Mouse (Mus musculus): Measurements from ENCODE around the gene Ext2. TPM values are rescaled to one million over a fixed set of nuclear protein-coding genes. Genes with fewer than 3 reads are reported as not detected.
A peak's percentile ranks its signal among the peaks of the same experiment; 100 is the strongest.

Gene Ext2
- total and polyA plus RNA-seq, 2 experiments from 2014 or later: 34.9 to 70.3 TPM

- 81% methylated on average over 13 of the region's 13 CpGs for WGBS
- H3K27me3 ChIP-seq (ENCODE audit: insufficient read depth, low read length): no peaks in the 10 kb centered on the region
- no peak overlapping the region for H3K4me2 ChIP-seq (ENCODE audit: low read depth, low read length)
- ATAC-seq (no peak), DNase-seq (ENCODE audit: low spot score) (no peak)
- no peak overlapping the region for H3K27ac ChIP-seq
- H3K9me3 ChIP-seq (ENCODE audit: low read length): no peaks in the 10 kb centered on the region
- TF ChIP-seq CTCF (IDR thresholded peaks at IDR 0.05; ENCODE audit: low read depth): no peak
- no peaks in the 10 kb centered on the region for H3K36me3 ChIP-seq (ENCODE audit: insufficient read depth, low read length)
- no peak overlapping the region for H3K9ac ChIP-seq (replicated peaks; ENCODE audit: low read length)
- no peaks in the 10 kb centered on the region for H3K4me1 ChIP-seq (ENCODE audit: insufficient read depth, low read length)
- H3K4me3 ChIP-seq (ENCODE audit: low read length): no peak overlapping the region
Observed at GRCm38 (mm10) chr2:93624665-93625408, 197.5 kb downstream of the Ext2 start.

GRCm38 (mm10) chr2:93619208-93619849, 203.0 kb downstream of the Ext2 start:
- DNase-seq (ENCODE audit: low spot score) (peak; percentile 31), ATAC-seq (peak; percentile 49; the same call in 1 of the 2 replicates)
- H3K9ac ChIP-seq (replicated peaks; ENCODE audit: low read length): no peak overlapping the region
- no peaks in the 10 kb centered on the region for H3K9me3 ChIP-seq (ENCODE audit: low read length)
- no peak overlapping the region for H3K4me2 ChIP-seq (ENCODE audit: low read depth, low read length)
- no peaks in the 10 kb centered on the region for H3K27me3 ChIP-seq (ENCODE audit: insufficient read depth, low read length)
- H3K4me1 ChIP-seq (ENCODE audit: insufficient read depth, low read length): no peaks in the 10 kb centered on the region
- no peak overlapping the region for H3K27ac ChIP-seq
- WGBS: 27% methylated on average over 5 of the region's 5 CpGs
- H3K36me3 ChIP-seq (ENCODE audit: insufficient read depth, low read length): no peaks in the 10 kb centered on the region
- no peak overlapping the region for H3K4me3 ChIP-seq (ENCODE audit: low read length)
- TF ChIP-seq CTCF (IDR thresholded peaks at IDR 0.05; ENCODE audit: low read depth): peak; percentile 25; the same call in 1 of the 2 replicates

DNA sequence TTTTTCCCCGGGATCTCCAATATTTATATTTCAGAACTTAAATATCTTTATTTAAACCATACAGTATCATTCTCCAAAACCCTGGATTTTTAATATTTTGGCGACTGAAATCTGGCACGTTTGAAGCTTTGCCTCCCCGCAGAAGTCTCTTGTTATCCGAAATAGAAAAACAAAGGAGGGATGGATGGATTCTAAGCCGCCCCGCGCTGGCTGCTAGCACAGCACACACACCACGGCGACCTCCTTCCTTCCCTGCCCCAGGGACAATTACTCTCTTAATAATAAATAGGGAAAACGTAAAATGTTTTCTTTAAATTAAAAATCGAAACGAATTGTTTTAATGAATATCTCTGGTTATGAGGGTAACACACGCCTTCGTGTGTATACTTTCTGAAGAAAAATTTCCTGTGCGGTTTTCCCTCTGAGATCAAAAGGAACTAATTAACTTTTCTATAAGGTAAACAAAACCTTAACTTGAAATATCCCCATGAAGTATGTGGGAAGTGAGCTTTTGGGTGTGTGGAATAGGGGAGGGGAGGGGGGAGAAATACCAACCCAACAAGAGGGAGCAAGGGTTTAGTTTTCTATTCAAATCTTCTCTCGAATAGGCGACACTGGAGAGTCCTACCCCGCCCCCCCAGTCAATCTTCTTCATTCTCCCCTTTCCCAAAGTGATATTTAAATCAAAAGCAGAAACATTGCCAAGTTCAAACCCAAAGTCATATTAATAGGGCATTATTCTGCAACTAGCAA, 203.7 kb downstream of the Ext2 start:
- H3K36me3 ChIP-seq (ENCODE audit: insufficient read depth, low read length): no peaks in the 10 kb centered on the region
- H3K27ac ChIP-seq: no peak overlapping the region
- WGBS: 45% methylated on average over 19 of the region's 19 CpGs
- H3K4me1 ChIP-seq (ENCODE audit: insufficient read depth, low read length): no peaks in the 10 kb centered on the region
- ATAC-seq (no peak), DNase-seq (ENCODE audit: low spot score) (no peak)
- H3K9me3 ChIP-seq (ENCODE audit: low read length): no peaks in the 10 kb centered on the region
- TF ChIP-seq CTCF (IDR thresholded peaks at IDR 0.05; ENCODE audit: low read depth): no peak
- no peak overlapping the region for H3K4me2 ChIP-seq (ENCODE audit: low read depth, low read length)
- no peaks in the 10 kb centered on the region for H3K27me3 ChIP-seq (ENCODE audit: insufficient read depth, low read length)
- H3K4me3 ChIP-seq (ENCODE audit: low read length): no peak overlapping the region
- H3K9ac ChIP-seq (replicated peaks; ENCODE audit: low read length): no peak overlapping the region

- Histone ChIP-seq H3K4me3 (ENCODE audit: low read length) (no peak overlapping the region), H3K9me3 (ENCODE audit: low read length) (no peaks in the 10 kb centered on the region), H3K36me3 (ENCODE audit: insufficient read depth, low read length) (no peaks in the 10 kb centered on the region), H3K9ac (replicated peaks; ENCODE audit: low read length) (no peak overlapping the region), H3K4me1 (ENCODE audit: insufficient read depth, low read length) (no peaks in the 10 kb centered on the region), H3K27me3 (ENCODE audit: insufficient read depth, low read length) (no peaks in the 10 kb centered on the region), H3K4me2 (ENCODE audit: low read depth, low read length) (no peak overlapping the region), H3K27ac (no peak overlapping the region)
- DNase-seq (ENCODE audit: low spot score) (no peak), ATAC-seq (no peak)
- 79% methylated on average over 27 of the region's 27 CpGs for WGBS
- TF ChIP-seq CTCF (IDR thresholded peaks at IDR 0.05; ENCODE audit: low read depth): no peak
Observed at GRCm38 (mm10) chr2:93615845-93616689, 206.3 kb downstream of the Ext2 start.

DNA sequence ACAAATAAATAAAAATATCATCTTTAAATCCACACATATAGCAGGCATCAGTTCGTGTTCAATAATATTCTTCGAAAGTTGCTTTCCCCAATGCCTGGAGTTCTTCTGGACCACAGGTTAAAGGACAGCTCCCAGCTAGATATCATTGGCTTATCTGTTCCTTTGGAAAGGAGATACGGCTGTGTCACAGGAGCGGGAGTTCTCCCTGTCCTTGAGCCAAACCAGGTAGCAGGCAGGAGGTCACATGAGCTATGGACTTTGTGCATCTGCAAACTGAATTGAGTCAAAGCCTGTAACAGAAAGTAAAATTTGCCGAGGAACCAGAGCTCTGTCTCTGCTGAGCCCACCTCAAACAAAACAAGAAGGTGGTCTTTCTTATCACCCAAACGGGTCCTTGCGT, 209.3 kb downstream of the Ext2 start:
- H3K9ac ChIP-seq (replicated peaks; ENCODE audit: low read length): no peak overlapping the region
- H3K36me3 ChIP-seq (ENCODE audit: insufficient read depth, low read length): no peaks in the 10 kb centered on the region
- no peaks in the 10 kb centered on the region for H3K9me3 ChIP-seq (ENCODE audit: low read length)
- DNase-seq (ENCODE audit: low spot score) (no peak), ATAC-seq (no peak)
- TF ChIP-seq CTCF (IDR thresholded peaks at IDR 0.05; ENCODE audit: low read depth): no peak
- 95% methylated on average over 7 of the region's 7 CpGs for WGBS
- H3K27ac ChIP-seq: no peak overlapping the region
- no peaks in the 10 kb centered on the region for H3K27me3 ChIP-seq (ENCODE audit: insufficient read depth, low read length)
- H3K4me1 ChIP-seq (ENCODE audit: insufficient read depth, low read length): no peaks in the 10 kb centered on the region
- H3K4me2 ChIP-seq (ENCODE audit: low read depth, low read length): no peak overlapping the region
- H3K4me3 ChIP-seq (ENCODE audit: low read length): no peak overlapping the region

Other genes starting within 250 kb of the Ext2 start
- gene Alx4, start 180.2 kb downstream of the Ext2 start, total RNA-seq (2014; rRNA removed): 3.1 and 3.3 TPM in 2 replicates
- gene Alx4, start 180.2 kb downstream of the Ext2 start, polyA plus RNA-seq (2015; fragmentation: Nextera tagmentation; extraction: Ambion mirVana): 0.54 and 0.61 TPM in 2 replicates
- gene Accs, start 27.4 kb upstream of the Ext2 start, total RNA-seq (2014; rRNA removed): 12.0 and 19.1 TPM in 2 replicates
- gene Accs, start 27.4 kb upstream of the Ext2 start, polyA plus RNA-seq (2015; fragmentation: Nextera tagmentation; extraction: Ambion mirVana): 6.5 and 6.6 TPM in 2 replicates
- gene Accsl, start 46.6 kb upstream of the Ext2 start, total RNA-seq (2014; rRNA removed): not detected in 2 replicates
- gene Accsl, start 46.6 kb upstream of the Ext2 start, polyA plus RNA-seq (2015; fragmentation: Nextera tagmentation; extraction: Ambion mirVana): 0.30 and 0.39 TPM in 2 replicates
- gene Gm13889, start 134.6 kb upstream of the Ext2 start, total RNA-seq (2014; rRNA removed): 38.5 and 51.4 TPM in 2 replicates
- gene Gm13889, start 134.6 kb upstream of the Ext2 start, polyA plus RNA-seq (2015; fragmentation: Nextera tagmentation; extraction: Ambion mirVana): 16.4 and 17.4 TPM in 2 replicates
- gene Gm27027, start 173.8 kb upstream of the Ext2 start, total RNA-seq (2014; rRNA removed): 0.58 TPM in 1 of 2 replicates, not detected in the other
- not detected in 2 replicates for gene Gm27027, start 173.8 kb upstream of the Ext2 start, polyA plus RNA-seq (2015; fragmentation: Nextera tagmentation; extraction: Ambion mirVana)
- 21.6 and 61.1 TPM in 2 replicates for gene Alkbh3, start 188.2 kb upstream of the Ext2 start, total RNA-seq (2014; rRNA removed)
- 48.9 and 51.7 TPM in 2 replicates for gene Alkbh3, start 188.2 kb upstream of the Ext2 start, polyA plus RNA-seq (2015; fragmentation: Nextera tagmentation; extraction: Ambion mirVana)

Measured in hindbrain, postnatal 0 days (tissue).